13 mouse cellular contexts compared by ENCODE assay signal in the genomic region with DNA sequence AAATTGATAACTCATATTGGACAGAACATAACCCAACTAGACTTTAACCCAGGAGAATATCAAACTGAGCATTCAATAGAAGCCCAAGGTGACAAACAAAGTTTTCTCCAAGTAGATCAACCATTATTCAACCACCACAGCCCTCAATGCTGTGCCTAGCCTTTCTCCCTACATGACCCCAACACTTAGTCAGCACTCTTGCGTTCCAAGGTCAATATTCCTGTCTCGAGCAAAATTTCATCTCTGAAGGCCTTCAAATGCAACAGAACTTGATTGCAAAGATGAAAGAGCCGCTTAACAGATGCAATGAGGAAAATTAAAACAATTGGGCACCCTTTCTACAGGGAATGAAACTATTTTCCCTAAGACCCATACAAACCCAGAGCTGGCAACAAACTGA.
"Had no signal": no experiment of that assay in that cellular context is flagged by ENCODE, and none has a peak within 500 bp of the region (broad histone marks: within the 10 kb centered on the region; RNA-seq: fewer than 3 reads in every experiment).

No protein-coding gene starts in this region.

- DNase-seq: lung, adult 18-20 months; lung, embryonic 14.5 days; lung, postnatal 10 days; lung, postnatal 4 days; midbrain, embryonic 14.5 days; retina, postnatal 1 day; right cerebral cortex, adult 18-20 months; right cerebral cortex, postnatal 25 days; right cerebral cortex, postnatal 4 days; spleen, adult 18-20 months; thymus, adult 18-20 months; thymus, postnatal 14 days; thymus, postnatal 36 days had no signal
